Mouse (Mus musculus): ENCODE measurements around the gene Omt2b.
"Not testable (repeated sequence)": the region's sequence is repeated elsewhere in the genome, so short reads cannot be mapped to it uniquely, and the experiment has no call there.

Gene Omt2b

GRCm38 (mm10) chr9:78351504-78352220 lies 24.3 kb downstream of the Omt2b start:
- CTCF ChIA-PET: interaction anchor here (0.7 kb wide), 1 partner anchor 840 kb away, joined by 7 read pairs; no protein-coding TSS in a partner anchor

GRCm38 (mm10) chr9:78354665-78355578 lies 27.5 kb downstream of the Omt2b start:
- CTCF ChIA-PET: no interaction called here

DNA sequence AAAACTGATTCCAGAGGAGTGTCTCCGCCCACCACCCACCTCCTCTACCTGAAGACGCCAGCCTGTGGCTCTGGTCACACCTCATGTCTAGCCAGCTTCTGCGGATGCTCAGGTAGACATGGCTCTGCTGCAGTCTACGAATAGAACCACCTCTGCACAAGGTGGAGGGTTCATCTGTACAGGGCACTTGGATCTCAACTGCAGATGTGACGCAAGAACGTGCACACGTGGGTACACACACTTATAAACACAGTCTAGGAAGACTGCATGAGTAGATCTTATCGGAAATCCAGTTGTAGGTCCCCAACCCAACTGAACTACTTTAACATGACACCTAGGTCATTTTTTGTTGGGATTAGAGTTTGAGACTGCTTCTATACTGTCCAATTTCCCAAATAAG lies 28.2 kb downstream of the Omt2b start, which contains the start of gene Gsta2:
Gene Gsta2 (minus strand): TSS at position 178 of the 400 bp plus-strand sequence.
- CTCF ChIA-PET: no interaction called here

DNA sequence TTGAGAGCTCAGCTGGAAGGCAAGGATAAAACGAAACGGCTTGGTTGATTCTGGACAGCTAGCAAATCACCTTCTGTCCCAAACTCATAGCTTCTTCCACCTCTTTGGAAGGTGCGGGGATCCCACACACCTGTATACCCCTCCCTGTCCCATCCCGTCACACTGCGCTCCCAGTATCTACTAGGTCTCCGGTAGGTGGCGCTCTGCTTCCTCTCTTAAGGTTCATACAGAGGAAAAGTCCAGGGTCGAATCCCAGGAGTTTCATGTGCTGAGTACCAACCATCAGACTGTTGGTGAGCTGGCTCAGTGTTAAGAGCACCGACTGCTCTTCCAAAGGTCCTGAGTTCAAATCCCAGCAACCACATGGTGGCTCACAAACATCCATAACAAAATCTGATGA lies 30.7 kb downstream of the Omt2b start:
- CTCF ChIA-PET: interaction anchor here (0.7 kb wide), 1 partner anchor 664 kb away, joined by 3 read pairs; no protein-coding TSS in a partner anchor

- CTCF ChIA-PET: interaction anchor here (0.7 kb wide), 2 partner anchors 48 to 593 kb away, joined by 3 to 9 read pairs; no protein-coding TSS in a partner anchor
Observed at GRCm38 (mm10) chr9:78359750-78360483, 32.5 kb downstream of the Omt2b start.

GRCm38 (mm10) chr9:78360484-78360872 lies 33.1 kb downstream of the Omt2b start:
- CTCF ChIA-PET: interaction anchor here (0.7 kb wide), 2 partner anchors 48 to 594 kb away, joined by 3 to 9 read pairs; no protein-coding TSS in a partner anchor

DNA sequence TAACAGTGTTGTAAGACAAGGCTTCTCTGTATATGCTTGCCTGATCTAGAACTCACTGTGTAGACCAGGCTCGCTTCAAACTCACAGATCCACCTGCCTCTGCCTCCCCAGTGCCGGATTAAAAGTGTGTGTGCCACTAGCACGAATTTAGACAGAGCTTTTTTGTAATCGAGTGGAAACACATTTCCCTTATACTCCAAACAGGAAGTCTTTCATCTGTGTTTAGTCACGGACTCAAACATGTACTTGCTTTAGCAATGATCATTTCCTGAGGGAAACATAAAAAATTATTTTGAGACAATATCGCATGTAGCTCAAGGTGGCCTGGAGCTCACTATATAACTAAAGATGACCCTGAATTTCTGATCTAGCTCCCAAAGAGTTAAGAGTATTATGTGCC lies 36.0 kb downstream of the Omt2b start:
- CTCF ChIA-PET: no interaction called here

DNA sequence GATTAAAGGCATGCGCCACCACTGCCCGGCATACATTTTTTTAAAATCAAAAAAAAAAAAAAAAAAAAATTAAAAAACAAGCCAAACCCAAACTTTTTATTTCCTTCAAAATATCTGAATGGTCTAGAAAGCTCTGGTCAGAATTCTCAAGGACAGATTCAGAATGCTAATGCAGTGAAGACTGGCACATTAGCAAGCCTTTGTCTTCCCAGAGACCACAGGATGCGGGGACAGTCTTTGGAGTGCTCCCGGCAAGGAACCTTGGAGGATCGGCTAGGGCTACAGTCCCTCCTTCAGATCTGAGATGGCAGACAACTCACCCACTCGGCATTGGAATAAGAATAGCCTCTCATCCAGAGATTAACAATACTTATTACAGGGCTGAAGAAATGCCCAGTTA lies 37.3 kb downstream of the Omt2b start:
- CTCF ChIA-PET: no interaction called here

GRCm38 (mm10) chr9:78365850-78366544 lies 38.6 kb downstream of the Omt2b start:
- CTCF ChIA-PET: no interaction called here

GRCm38 (mm10) chr9:78367959-78368358 lies 40.6 kb downstream of the Omt2b start, which contains the start of gene Dppa5a:
Dppa5a (minus strand) TSS chr9:78368177.
- CTCF ChIA-PET: not testable (repeated sequence)

GRCm38 (mm10) chr9:78368671-78369293 lies 41.4 kb downstream of the Omt2b start:
- CTCF ChIA-PET: no interaction called here

GRCm38 (mm10) chr9:78369349-78369748 lies 42.0 kb downstream of the Omt2b start:
- CTCF ChIA-PET: no interaction called here

DNA sequence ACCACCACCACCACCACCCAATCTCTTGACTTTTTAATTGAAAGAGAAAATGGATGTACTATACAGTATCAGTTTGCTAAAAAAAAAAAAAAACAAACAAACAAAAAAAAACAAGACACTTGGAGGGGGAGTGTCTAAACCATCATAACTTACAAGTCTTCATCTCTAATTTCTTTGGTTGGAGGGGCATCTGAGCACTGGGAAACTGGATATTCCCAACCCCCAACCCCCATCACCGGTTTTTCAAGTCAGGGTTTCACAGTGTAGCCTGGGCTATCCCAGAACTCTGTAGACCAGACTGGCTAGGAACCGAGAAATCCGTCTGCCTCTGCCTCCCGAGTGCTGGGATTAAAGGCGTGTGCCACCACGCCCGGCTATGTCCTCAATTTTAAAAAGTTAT lies 42.4 kb downstream of the Omt2b start:
- CTCF ChIA-PET: no interaction called here

GRCm38 (mm10) chr9:78371441-78371840 lies 44.1 kb downstream of the Omt2b start:
- CTCF ChIA-PET: no interaction called here

GRCm38 (mm10) chr9:78372827-78373504 lies 45.6 kb downstream of the Omt2b start:
- CTCF ChIA-PET: interaction anchor here (0.5 kb wide), 1 partner anchor 155 kb away, joined by 8 read pairs; no protein-coding TSS in a partner anchor

GRCm38 (mm10) chr9:78374397-78374796 lies 47.0 kb downstream of the Omt2b start:
- CTCF ChIA-PET: no interaction called here

GRCm38 (mm10) chr9:78374885-78375389 lies 47.5 kb downstream of the Omt2b start:
- CTCF ChIA-PET: no interaction called here

DNA sequence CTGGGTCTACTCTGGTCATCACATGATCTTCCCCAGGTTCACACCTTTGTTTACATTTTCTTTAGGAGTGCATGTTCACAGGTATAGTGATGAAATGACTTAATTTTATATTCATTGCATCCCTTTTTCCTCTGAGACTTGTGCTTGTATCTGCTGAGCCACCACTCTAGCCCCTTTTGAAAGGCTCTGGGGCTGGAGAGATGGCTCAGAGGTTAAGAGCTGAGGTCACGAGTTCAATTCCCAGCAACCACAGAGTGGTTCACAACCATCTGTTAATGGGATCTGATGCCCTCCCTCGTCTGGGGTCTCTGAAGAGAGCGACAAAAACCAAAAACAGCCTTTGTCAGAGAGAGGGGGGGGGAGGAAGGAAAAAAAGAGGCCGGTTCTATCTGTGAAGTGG lies 48.1 kb downstream of the Omt2b start:
- CTCF ChIA-PET: no interaction called here

- CTCF ChIA-PET: no interaction called here
Observed at GRCm38 (mm10) chr9:78377546-78377945, 50.2 kb downstream of the Omt2b start.
